Mouse (Mus musculus) retina, postnatal 1 day (tissue): ENCODE data around the gene Edem2.
"Not testable (repeated sequence)": the region's sequence is repeated elsewhere in the genome, so short reads cannot be mapped to it uniquely, and the experiment has no call there.

Experiments
- DNase-seq: peaks from one replicate; pipeline ENCODE4 v3.0.0-alpha.2; 2012

Gene Edem2

DNA sequence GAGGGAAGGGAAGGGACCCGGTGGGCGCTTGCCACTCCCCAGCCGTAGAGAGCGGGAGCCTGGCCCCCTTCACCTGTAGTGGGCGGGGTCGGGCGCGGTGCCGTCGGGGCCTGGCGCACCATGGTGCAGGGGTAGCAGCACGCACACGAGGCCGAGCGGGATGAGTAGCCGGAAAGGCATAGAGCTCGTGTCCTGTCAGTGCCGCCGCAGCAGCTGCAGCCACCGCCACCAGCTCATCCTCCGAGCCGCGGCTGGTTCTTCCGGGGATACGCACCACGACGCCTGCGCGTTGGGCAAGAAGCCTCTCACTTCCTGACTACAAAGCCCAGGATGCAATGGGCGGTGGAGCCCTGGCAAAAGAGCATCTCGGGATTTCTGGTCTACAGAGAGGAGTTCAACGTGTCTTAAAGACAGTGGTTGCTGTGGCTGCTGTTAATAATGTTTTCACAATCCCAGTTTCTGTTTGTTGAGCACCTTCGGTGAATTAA, at the start of gene Edem2:
Gene Edem2 (minus strand): TSS at position 318 of the 488 bp plus-strand sequence.
- peak; percentile 96 for DNase-seq

DNA sequence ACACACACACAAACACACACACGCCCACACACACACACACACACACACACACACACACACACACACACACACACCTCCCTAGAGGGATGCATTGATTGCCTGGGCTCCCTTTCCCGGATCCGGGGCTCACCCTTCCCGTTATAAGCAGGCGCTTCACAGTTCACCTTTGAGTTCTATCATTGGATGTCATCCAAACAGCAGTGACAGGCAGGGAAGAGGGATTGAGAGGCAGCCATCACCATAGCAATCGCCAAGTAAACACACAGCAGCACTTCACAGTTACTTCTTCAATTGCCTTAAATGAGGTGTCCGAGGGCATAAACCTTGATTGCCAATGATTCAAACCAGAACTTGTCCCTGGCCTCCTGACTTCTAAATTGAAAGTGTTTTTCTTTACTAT, 49.8 kb upstream of the Edem2 start:
- DNase-seq: peak; percentile 25

DNA sequence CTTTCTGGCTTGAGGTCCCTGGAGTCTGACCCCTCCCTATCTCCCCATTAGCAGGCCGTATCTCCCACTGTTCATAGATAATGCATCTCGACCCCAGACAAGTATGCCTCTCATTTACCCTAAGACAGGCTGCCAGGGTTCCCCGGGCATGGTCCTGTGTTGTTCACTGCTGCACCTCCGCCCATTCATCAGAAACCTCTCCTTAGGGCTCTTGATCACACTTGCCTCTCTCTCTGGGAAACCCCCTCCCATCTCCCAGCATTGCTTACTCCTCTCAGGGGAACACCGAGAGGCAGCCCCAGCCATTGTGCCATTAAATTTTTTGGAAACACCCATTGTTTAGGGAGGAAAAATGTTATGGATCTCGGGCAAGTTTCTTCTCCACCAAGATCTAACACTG, 48.7 kb upstream of the Edem2 start:
- no peak for DNase-seq

DNA sequence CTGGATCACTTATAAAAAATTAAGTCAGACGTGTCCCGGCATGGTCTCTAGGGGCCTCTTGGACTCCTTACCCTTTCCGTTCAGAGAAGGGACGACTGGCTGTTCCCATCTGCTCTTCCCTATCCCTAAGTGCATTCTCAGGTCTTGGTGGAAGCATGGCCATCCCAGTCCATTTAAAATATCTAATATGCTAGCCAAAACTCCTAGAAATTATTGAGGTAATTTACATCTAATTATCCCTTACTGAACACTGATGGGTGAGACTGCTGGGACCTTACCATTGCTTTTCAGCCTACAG, 48.4 kb upstream of the Edem2 start:
- no peak for DNase-seq

DNA sequence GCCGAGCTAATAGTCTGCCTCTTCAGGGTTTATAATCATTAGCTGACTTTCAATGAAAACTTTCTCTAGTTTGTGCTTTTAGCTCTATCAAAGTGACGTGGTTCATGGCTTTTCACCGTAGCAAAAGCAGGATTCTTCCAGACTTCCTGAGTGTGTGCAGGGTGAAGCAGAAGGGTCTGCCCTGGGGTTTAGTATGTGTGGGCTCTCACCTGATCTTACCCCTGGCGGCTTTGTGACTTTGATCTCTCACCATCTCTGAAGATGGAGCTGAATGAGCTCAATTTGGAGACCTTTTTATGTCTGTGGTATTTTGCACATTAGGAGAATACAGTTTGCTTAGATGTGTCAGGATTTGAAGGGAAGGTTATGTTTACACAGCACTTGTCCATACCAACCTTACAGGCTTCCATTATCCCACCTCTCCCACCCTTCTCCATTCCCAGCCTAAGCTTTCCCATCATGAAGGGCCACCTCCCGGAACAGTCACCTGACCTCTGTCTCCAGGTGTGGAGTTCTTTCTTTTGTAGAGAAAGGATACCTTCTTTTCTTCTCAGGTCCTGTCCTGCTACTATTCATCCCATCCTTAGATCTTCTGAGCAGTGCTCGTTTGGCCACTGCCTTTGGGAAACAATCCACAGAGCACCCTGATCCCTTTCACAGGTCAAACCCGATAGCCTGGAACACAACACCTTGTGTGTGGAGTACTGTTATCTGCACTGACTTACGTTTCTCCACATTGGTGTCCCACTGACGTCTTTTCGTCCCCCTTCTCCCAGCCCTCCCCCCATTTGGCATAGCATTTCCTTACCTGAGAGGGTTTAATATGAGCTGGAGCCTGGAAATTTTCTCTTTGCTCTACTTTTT, 47.8 kb upstream of the Edem2 start:
- no peak for DNase-seq

GRCm38 (mm10) chr2:155775685-155776263, 46.5 kb upstream of the Edem2 start:
- peak; percentile 79 for DNase-seq

DNA sequence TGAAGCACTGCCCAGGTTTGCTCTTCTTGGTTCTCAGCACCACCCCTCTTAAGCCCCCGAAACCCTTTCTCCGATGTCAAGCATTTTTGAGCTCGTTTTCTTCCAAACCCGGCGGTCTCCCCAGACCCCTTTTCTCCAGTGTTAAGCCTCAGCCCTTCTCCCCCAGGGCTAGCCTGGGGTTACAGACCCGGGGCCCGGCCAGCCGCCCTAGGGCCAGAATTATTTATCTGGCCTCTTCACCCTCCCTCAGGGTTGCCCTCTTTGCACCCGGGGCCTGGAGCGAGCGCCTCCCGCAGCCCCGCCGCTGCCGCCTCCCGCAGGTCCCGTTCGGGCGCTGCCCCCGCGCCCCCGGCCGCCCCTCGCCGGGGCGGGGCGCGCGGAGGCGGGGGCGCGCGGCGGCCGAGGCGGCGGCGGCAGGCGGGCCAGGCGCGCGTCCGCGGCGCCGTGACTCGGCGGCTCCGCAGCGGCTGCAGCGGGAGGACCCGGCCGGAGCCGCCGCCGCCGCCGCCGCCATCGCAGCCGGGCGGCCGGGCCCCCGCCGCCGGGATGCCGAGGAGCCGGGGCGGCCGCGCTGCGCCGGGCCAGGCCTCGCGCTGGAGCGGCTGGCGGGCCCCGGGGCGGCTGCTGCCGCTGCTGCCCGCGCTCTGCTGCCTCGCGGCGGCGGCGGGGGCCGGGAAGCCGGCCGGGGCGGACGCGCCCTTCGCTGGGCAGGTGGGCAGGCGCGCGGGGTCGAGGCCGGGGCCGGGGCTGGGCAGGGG, 45.8 kb upstream of the Edem2 start, which contains the start of gene Mmp24:
Gene Mmp24 (plus strand): TSS at position 416 of the 758 bp plus-strand sequence.
- peak; percentile 40 for DNase-seq

DNA sequence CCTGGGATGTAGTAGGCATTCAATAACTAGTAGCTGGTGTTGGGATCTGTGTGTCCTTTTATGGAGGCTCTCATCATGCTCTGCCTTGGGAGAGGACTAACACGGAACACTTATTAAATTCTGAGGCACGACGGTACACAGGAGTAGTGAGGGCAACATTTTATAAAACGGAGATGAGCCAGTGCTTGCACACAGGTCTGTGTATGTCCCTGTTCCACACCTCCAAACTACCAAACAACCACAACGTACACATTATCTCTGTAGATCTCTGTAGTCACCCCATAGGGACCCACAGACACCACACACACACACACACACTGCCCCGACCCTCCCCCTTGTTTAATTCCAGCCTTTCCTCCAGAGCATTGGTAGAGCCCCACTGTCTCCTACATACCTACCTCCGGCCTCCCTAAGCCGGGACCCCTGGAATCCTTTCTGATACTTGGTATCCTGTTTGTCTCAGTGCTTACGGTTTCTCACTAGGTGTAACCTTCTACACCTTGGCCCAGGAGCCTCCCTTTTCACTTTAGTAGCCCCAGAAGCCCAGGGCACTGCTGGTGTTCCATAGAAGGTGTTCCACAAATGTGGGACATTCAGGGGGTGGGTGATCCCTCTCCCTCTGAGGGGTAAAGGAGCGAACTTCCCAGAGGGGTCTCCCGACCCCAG, 45.1 kb upstream of the Edem2 start:
- no peak for DNase-seq

DNA sequence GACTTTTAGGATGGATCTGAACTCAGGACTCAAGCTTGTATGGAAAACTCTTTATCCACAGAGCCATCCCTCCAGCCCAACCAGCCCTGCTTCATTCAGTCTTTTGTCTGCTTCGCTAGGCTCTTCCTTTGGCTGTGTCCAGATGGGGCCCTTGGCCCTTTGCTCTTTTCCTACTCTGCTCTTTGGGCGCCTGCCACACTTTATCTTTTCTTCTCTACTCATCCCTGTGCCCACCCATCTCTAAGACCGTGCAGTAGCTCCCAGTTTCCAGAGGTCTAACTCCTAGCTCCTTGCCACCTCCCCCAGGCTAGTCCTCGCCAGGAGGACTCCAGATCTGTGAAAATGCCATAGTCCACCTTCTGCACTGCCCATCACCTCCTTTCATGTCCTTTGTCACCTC, 44.4 kb upstream of the Edem2 start:
- no peak for DNase-seq

DNA sequence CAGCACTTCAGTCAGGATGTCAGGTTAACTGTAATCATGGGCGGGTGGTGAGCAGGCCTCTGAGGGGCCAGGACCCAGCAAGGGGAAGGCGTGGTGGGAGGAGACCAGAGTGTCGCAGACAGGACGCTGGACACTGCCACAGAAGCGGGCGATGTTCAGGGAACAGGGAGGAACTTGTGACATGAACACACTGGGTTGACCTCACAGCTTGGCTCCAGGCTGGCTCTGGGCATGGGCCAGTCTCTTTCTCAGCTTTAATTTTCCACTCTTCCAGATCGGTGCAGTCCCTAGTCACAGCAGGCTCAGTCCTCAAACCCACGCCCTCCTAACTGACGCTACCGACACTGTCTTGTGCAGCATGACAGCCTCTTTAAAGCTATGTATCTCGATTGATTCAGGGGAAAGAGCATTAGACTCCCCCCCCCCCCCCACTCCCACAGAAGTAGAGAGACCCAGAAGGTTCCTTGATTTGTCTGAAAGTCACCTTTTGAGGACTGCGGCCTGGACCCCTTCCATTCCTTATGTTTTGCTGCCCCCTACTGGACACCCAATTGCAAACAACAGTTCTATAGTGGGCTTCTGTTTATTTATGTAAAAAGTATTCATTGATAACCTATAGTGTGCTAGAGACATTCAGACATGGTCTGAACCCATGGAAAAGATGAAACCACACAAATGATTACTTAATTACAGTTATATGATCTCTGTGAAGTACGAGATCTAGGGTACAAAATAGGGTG, 35.6 kb upstream of the Edem2 start:
- peak; percentile 81 for DNase-seq

DNA sequence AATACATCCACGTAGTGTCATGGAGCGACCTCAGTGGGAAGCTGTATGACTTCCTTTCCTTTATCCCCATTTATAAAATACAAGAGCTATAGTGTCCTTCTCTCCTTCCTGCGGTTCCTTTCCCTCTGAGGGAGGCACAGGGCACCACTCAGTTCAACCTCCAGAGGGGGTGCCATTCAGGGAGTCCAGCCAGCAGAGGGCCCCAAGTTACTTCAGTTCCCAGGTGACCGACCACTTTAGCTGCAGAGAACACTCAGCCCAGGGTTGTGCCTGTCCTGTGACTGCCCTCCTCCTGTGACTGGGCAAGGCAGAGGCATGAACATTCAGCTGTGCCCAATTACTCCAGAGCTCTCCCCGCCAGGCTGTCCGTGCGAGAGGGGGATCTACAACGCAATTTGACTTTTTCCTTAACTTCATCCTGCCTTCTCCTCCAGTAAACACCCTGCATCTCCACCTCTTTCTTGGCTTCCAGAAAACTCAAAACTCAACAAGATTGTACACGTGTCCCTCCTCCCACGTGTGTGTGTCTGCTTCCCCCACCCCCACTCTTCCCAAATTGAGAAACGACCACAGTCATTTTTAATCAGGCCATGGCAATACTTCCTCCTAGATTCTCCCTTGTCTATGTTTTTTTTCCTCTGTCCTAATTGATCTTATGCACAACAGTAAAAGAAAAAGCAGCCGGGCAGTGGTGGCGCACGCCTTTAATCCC, 27.7 kb upstream of the Edem2 start:
- DNase-seq: no peak

GRCm38 (mm10) chr2:155755746-155756145, 26.5 kb upstream of the Edem2 start:
- peak; percentile 61 for DNase-seq

- DNase-seq: no peak
Measured at GRCm38 (mm10) chr2:155751014-155751786, 21.9 kb upstream of the Edem2 start, which contains the start of gene Procr. TSS of gene Procr (plus strand) at chr2:155751117.

DNA sequence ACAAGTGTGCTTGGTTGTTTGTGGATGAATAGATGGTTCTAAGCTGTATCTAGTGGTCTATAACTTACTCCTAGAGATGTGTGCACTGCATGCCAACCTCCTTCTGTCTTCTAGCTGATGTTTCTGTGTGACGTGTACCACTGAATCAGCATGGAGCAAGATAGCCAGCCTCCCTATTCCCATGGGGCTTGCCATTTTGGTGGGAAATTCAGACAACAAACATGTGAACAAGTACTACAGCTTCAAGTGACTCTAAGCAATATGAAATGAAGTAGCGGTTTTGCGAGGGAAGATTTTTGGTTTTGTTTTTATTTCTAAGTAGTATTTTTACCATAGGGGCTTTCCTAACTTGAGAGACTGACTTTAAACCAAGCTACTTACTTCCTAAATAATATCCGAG, 20.1 kb upstream of the Edem2 start:
- DNase-seq: no peak

DNA sequence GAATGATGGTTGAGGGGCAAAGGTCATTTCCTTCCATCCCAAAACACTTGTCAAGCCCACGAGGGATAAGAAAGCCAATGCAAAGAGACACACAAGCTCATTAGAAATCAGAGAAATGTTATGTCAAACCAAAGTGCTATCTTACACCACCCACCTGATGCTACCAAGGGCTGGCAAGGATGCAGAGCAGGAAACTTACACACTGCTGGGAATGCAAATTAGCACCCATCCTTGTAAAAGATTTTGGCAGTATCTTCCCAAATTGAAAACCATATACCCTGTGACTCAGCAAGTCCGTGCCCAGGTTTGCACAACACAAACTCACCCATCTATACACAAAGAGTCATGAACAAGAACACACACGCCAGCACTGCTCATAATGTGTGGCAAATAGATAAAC, 16.2 kb upstream of the Edem2 start:
- DNase-seq: no peak

- no peak for DNase-seq
Measured at GRCm38 (mm10) chr2:155743351-155743750, 14.1 kb upstream of the Edem2 start.

DNA sequence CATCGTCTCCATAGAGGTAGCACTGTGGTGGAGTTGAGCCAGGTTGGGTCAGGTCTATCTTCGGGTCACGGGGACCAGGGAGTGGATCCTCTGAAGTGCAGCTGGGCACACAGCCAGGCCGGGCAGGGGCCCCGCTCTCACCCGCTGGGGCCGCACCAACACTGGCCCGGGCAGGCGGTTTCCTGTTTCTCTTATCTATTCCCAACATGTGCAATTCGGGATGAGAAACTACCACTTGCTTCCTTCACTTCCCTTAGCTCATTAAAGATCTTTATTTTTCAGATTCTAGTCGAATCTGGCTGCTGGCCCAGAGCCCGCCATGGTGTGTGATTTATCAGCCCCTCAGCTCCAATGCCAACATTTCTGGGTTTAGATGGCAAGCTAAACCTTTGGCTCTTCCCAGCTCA, 13.7 kb upstream of the Edem2 start:
- DNase-seq: no peak

DNA sequence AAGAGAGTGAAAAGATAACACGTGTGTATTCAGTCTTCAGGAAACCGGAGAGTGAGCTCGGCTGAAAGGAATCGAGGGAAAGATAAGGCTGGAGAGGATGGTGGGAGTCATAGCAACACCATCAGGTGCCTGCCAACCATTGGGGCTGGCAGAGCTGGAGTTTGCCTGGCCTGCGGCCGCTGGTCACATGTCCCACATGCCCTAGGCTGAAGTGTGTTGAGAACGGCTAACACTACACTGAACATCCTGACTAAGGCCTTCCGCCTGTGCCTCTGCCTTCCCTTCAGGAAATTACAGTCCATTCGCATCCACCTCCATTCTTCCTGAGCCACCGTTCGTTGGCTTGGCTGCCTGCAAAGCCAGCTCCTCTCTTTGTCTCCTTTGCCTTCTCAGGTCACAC, 12.9 kb upstream of the Edem2 start:
- DNase-seq: no peak

DNA sequence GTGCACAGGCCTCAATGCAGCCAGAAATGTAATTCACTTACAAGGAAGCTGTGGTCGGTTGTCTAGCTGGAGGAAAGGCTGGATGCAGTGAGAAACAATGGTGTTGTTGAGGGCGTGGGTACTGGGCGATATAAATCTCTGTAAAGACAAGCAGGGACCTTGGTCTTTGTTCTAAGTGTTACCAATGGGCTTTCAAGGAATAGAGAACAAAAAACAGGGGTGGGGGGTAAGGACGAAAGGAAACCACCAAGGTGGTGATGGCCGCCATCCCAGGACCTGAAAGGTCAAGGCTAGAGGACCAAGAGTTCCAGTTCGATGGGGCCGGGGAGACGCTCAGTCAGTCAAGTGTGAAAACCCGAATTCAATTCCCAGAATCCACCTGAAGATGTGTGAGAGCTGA, 8.5 kb upstream of the Edem2 start:
- no peak for DNase-seq

- no peak for DNase-seq
Measured at GRCm38 (mm10) chr2:155736936-155737335, 7.7 kb upstream of the Edem2 start.

GRCm38 (mm10) chr2:155735766-155736165, 6.5 kb upstream of the Edem2 start, which contains the start of gene Gm17581:
TSS of gene Gm17581 (minus strand) at chr2:155735866.
- DNase-seq: not testable (repeated sequence)
